Mouse (Mus musculus) thymus, postnatal 25 days (tissue): ENCODE measurements around the gene Zfp950.
A peak's percentile ranks its signal among the peaks of the same experiment; 100 is the strongest.
"Not testable (repeated sequence)": the region's sequence is repeated elsewhere in the genome, so short reads cannot be mapped to it uniquely, and the experiment has no call there.

Experiments
- DNase-seq: peaks from one replicate; pipeline ENCODE4 v3.0.0; 2022

The Zfp950 gene

GRCm38 (mm10) chr19:61140342-61141206, at the start of gene Zfp950:
TSS of gene Zfp950 (minus strand) at chr19:61140840.
- DNase-seq: peak; percentile 80

- DNase-seq: not testable (repeated sequence)
These were observed 43.0 kb upstream of the Zfp950 start, which contains the start of gene Gm6020 for GRCm38 (mm10) chr19:61183590-61183989. TSS of gene Gm6020 (plus strand) at chr19:61183890.

GRCm38 (mm10) chr19:61175756-61176324, 35.2 kb upstream of the Zfp950 start, which contains the start of gene Gm7102:
TSS of gene Gm7102 (minus strand) at chr19:61176309.
- DNase-seq: peak; percentile 8

- DNase-seq: peak; percentile 3
These were observed 11.2 kb upstream of the Zfp950 start for GRCm38 (mm10) chr19:61151701-61152420.

- peak; percentile 13 for DNase-seq
These were observed 10.7 kb upstream of the Zfp950 start for GRCm38 (mm10) chr19:61151372-61151700.

- no peak for DNase-seq
These were observed 659 bp upstream of the Zfp950 start for GRCm38 (mm10) chr19:61141299-61141698.

GRCm38 (mm10) chr19:61138655-61139054, 2.0 kb downstream of the Zfp950 start:
- DNase-seq: no peak

GRCm38 (mm10) chr19:61131096-61131495, 9.5 kb downstream of the Zfp950 start:
- no peak for DNase-seq

- peak; percentile 30 for DNase-seq
These were observed 30.5 kb downstream of the Zfp950 start for GRCm38 (mm10) chr19:61110184-61110583.

- DNase-seq: no peak
These were observed 42.9 kb downstream of the Zfp950 start for GRCm38 (mm10) chr19:61097764-61098163.

- DNase-seq: no peak
These were observed 43.9 kb downstream of the Zfp950 start for GRCm38 (mm10) chr19:61096776-61097175.

GRCm38 (mm10) chr19:61090541-61090940, 50.1 kb downstream of the Zfp950 start:
- no peak for DNase-seq

- no peak for DNase-seq
These were observed 51.6 kb downstream of the Zfp950 start for GRCm38 (mm10) chr19:61089001-61089400.

- DNase-seq: no peak
These were observed 52.9 kb downstream of the Zfp950 start for GRCm38 (mm10) chr19:61087781-61088180.

GRCm38 (mm10) chr19:61085217-61085616, 55.4 kb downstream of the Zfp950 start:
- DNase-seq: no peak

GRCm38 (mm10) chr19:61084149-61084940, 56.3 kb downstream of the Zfp950 start:
- DNase-seq: peak; percentile 85

GRCm38 (mm10) chr19:61083006-61083405, 57.6 kb downstream of the Zfp950 start:
- DNase-seq: no peak

GRCm38 (mm10) chr19:61080251-61080749, 60.3 kb downstream of the Zfp950 start:
- no peak for DNase-seq

- DNase-seq: no peak
These were observed 62.0 kb downstream of the Zfp950 start for GRCm38 (mm10) chr19:61078622-61079021.

- DNase-seq: no peak
These were observed 75.6 kb downstream of the Zfp950 start for GRCm38 (mm10) chr19:61065011-61065410.

- DNase-seq: no peak
These were observed 76.3 kb downstream of the Zfp950 start for GRCm38 (mm10) chr19:61064386-61064785.

- DNase-seq: no peak
These were observed 83.1 kb downstream of the Zfp950 start for GRCm38 (mm10) chr19:61057581-61057980.
